Mouse (Mus musculus) gastrocnemius, postnatal 4 days (tissue): Measurements from ENCODE around the gene Slc13a4. TPM values are rescaled to one million over a fixed set of nuclear protein-coding genes. Genes with fewer than 3 reads are reported as not detected.
A peak's percentile ranks its signal among the peaks of the same experiment; 100 is the strongest.

Experiments used
- DNase-seq, 2 experiments: peaks; one replicate each; pipeline ENCODE4 v3.0.0; 2021 to 2022; ENCODE audit warnings: low spot score in 2 of 2, mixed read lengths in 2 of 2
- total RNA-seq, 2 experiments: library from RNA; stranded (reverse); gene quantifications; 2 replicates each; pipeline ENCODE4 v1.2.3; 2021

Slc13a4 gene
- total RNA-seq, 2 experiments from 2014 or later: 0.15 to 0.39 TPM

DNA sequence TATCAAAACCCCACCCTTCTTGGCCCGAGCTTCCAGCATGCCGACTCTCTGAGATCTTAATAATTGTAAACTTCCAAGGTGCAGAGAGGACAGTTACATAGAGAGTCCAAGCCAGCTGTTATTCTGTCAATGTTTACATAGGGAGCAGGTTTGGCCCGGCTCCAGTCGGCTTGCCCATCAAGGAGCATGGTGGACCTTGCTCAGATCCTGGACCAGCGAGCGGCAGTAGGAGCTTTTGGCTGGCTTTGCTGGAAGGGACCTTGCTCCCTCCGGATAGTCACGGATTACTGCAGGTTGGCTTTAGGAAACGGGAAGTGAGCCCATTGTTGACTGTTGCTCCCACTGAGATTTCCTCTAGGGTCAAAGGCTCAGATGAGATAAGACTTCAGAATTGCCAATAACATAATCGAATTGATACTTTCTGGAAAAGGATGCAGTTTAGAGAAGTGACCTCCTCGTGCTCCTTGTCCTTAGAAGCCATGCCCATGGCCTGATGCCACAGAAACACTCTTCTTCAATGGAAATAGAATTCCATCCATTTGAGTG, 4.5 kb downstream of the Slc13a4 start:
- no peak for DNase-seq

DNA sequence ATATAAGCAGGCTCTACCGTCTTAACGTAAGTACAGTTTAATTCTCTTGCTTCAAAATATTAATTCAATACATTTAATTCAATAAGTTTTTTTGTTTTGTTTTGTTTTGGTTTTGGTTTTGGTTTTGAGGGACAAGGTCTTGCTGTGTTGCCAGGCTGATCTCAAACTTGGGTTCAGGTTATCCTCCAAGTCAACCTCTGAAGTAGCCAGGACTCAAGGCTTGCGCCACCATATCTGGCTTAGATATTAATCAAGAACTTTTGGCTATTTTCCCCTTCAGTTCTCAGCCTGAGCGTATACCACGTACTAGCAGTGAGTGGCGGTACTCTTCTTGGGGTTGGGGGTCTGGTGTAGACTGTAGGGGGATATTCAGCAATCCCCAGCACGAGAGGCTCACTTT, 5.3 kb downstream of the Slc13a4 start:
- DNase-seq: no peak

DNA sequence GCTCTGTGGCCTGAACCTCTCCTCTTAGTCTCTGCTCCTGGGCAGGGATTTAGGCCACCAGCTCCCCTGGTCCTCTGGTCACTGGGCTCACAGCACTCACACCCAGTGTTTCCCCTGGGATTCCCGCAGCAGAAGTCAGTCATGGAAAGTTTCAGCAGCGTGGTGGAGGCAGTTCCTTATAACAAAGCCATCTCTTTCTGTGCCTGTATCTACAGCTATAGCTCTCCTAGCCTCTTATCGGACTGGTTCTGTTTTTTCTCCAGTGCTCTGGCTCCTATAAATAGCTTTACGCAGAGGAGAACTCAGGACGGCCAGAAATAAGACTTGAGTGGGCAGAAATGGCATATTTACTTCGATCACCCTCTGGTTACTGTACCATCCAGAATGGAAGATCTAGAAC, 9.6 kb downstream of the Slc13a4 start:
- no peak for DNase-seq

DNA sequence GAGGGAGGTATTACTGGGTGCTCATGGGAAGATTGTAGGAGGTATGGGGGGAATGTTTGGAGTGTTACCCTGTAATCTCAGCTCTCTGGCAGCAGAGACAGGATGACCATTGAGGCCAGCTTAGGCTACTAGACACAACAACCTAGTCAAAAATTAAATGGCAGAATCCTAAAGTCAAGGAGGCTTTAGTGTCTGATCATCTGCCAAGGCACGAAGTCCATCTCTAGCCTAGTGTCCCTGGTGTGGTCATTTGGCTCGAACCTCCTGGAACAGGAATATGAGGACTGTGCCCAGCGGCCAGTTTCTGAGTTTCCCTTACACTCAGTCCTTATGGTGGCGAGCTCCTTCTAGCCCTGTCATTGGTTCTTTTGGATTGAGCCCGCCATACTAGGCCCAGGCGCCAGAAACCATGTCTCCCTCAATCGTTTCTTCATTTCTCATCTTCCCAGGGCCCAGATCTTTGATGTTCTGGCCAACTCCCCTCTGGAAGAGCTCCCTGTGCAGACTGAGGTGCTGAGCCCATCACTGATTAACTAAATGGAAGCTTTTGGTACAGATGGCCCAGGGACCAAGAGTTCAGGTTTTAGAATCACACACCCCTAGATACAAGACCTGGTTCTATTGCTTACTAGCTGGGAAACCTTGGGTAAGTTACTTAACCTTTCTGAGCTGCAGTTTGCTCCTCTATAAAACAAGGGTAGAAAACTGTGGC, 10.3 kb downstream of the Slc13a4 start:
- DNase-seq: no peak

DNA sequence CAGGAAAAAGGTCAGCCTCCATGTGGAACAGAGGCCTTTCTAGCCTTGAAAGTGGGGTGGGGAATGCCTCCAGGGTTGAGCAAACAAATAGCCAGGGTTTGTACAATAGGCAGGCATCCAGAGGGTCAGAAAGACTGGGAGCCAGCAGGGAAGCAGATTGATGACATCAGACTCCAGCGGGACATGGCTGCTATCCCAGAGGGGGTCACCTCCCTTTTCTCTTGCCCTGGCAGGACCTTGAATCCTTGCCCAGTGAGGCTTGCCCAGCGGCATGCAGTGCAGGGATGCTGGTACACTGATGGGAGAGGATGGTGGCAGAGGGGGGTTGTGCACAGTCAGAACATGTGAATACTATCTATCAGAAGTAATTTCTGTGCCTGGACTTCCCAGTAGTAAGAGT, 10.9 kb downstream of the Slc13a4 start:
- DNase-seq: no peak

DNA sequence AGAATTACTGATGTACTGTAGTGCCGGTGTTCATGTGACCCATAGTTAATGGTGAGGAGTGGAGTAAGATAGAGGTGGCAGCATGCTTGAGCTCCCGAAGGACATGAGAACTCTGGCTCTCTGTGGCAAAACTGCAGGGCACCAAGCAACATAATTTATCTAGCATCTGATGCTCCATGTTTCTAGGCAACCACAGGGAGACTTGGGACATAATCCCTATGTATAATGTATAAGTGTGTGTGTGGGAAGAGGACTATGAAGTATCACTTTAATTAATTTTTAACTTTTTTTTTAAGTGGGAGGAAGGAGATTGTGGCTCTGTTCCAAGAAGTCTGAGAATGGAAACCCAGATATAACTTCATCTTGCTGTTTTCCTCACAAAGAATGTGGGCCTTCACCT, 13.0 kb downstream of the Slc13a4 start:
- DNase-seq: no peak

DNA sequence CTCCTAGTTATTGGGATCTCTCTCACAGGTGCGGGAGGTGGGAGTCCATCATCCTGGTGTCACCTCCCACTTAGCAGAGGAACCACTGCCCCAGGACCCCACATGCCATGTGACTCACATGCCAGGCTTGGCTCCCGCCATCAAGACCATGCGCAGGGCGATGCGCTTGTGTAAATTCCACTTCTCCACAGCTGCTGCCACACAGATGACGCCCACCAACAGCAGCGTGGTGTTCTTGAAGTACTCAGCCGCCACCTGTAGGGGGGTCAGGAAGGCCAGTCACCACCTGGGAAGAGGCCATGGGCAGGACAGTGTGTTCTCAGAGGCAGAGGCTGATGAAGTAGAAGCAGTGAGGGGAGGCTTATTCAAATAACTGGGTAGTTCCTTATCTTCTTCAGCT, 18.3 kb downstream of the Slc13a4 start:
- no peak for DNase-seq

DNA sequence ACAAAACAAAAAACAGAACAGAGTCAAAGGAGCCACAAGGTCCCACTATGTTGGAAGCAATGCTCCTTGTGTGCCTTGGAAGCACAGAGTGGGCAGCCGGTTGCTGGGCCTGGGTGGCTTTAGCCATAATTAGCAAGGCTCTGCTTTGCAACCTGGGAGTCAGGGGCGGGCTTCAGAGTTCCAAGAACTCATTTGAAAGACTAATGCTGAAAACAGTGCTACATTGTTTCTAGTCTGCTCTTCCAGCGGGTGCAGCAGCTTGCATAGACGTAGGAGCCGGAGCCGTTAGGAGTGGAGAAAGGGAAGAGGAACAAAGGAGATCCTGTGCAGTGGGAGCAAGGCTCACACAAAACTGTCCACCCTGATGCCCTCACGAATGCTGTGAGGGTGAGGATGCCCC, 19.0 kb downstream of the Slc13a4 start:
- DNase-seq: no peak

DNA sequence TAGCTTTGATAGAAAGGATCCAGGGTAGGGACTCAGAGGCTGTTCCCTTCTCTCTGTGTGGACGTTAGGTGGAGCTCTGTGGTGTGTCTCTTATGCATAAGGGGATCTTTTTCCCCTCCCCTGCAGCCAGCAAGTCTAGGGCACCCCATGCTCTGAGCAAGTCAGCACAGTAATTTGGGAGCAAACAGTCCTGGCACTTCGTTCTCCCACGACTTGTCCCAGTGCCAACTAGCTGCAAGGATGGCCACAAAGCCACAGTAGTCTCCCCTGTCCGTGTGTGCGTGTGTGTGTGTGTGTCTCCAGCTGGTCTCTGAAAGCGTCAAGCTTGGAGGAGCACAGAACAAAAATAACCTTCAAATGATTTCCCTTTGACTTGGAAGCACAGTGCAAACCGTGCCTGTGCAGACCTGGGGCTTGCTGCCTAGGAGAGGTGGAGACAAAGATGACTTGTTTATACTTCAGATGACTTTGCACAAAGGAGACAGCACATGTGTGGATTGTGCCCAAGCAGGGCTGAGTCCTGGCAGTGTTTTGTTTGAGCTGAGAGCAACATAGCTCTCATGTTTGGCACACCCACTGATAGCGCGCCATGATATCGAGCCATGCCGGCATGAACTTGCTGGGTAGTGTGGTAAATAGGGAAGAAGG, 19.7 kb downstream of the Slc13a4 start:
- peak in 1 of 2 experiments; percentile 32 for DNase-seq

DNA sequence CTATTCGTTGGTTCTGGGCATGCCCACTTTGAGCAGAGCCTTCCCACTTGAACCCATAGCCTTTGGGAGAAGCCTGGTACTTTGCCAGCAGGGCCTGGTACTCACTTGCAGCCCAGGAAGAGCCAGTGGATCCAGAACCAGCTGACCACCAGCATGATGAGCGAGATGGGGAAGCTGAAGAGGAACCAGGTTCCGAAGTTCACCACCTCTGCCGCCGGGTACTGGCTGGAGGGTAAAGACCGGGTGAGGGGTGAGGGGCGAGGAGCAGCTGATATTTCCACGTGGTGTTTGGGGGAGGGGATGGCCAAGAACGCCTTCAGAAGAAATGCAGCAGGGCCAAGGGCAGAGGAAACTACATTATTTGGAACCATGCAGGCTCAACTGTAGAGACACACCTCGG, 28.6 kb downstream of the Slc13a4 start:
- DNase-seq: no peak

DNA sequence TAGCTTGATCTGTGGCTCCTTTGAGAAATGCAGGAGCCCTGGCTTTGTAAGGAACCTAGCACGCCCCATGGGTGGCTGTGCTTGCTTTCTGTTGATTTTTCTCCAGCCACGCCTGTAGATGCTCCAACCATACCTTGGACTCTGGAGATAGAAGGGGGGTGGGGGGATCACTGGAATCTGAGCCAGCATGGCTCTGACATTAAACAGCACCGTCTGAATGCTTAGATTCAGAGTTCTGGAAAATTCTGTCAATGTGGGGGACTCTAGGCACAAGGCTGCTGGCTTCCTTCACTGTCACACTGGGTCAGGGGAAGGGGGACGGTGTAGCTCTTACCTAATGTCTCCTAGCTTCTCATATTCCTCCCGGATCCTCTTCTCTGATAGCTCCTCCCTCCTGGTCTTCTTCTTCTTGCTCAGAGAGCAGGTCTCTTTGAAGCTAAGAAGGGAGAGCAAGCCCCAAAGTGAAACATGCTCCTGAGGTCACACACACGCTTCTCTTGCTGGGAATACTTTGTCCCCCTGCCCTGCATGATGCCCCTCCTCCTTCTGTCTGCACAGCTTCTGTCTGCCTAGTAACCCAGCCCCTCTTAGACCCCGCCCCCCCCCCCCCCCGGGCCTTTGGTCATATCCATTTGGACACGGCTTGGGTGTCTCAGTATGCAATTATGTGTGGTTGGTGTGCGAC, 29.9 kb downstream of the Slc13a4 start:
- DNase-seq: no peak

DNA sequence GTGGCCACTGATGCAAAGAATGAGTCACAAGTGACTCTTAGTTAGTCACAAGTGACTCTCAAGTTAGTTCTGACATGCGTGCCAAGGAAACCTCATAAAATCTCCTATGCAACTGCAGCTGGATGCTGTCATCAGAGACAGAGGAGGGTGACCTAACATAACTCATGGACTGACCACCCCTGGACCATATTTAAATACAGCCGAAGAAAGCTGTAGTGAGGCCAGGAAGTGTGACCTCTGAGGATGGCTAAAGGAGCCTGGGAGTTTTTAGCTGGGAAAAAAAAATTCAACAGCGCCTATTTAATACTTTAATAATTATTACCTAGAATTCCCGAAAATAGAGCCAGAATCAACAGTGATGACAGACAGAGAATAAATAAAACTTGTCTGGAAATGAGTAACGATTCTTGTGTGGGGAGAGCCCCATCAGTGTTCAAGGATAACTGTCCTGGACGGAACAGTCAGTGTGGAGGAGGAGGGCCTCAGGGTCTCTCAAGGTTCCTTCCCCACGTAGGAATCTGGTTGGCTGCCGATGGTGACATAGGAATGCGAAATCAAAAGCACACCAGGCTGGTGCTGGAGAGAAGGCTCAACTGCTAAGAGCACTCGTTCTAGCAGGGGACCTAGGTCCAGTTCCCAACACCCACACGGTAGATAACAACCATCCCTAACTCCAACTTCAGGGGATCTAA, 34.4 kb downstream of the Slc13a4 start:
- DNase-seq: no peak

DNA sequence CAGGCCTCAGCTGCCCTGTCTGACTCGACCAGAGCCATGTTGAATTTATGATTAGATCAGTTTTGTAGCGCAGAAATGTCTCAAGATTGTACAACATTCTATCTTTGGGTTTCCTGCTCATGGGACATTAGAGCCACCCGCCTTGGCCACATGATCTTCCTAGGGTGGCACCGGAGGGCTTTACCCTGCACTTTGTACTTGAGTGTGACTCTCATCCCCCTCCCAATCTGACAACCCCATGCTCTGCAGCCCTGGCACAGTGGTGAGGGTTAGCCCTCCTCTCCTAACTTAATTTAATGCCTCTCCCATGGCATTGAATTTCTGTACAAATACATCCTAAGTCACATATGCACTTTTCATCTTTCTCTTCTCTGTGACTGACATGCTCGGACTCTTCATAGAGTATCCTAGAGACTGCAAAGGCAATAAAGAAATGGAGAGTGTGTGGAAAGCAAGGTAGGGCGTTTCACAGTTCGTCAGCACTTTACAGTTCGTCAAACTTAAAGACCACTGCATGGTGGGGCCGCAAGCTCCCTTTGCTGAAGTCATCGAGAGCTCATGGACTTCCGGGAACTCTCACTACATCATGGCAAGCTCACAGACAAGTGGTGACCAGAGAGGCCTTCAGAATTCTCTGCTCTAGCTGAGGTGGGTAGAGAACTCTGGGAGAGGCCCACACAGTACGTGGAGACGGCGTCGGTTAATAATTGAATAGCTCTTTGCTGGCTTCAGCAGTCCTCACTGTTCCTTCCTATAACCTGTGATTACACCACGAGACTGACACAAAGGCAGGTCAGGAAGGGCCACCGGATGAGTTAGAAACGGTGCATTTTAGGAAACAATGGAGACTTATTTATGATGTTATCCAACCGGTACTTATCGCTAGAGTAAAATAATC, 35.8 kb downstream of the Slc13a4 start:
- no peak for DNase-seq

DNA sequence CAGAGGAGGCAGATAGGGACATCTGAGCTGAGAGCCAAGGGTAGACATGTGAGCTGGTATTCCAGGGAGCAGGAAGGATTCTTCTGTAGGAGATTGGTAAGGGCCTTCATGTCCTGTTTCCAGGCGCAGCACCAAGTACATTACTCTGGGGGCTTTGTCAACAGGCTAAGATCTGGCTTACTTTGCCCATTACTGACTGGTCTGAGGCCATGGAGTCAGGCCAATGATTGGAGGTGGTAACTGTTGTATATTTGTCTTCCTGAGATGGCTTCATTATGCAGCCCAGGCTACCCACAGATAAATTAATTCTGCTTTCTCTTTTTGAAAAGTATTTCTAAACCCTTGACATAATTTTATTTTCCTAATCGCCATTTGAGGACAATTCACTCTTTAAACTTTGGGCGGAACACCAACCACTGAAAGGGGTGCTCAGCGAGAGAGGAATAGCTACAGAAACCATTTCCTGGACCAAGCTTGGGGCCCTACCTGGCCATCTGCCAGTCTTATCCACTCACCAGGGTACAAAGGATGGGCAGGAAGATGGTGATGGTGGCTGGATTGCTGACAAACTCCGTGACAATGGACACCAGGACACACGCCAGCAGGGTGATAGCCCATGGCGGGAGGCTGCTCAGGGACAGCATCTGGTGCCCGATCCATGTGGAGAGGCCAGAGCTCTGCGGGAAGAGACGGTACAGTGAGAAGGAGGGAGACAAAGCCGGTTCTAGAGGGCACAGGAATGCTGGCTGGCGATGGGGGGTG, 36.7 kb downstream of the Slc13a4 start:
- no peak for DNase-seq

DNA sequence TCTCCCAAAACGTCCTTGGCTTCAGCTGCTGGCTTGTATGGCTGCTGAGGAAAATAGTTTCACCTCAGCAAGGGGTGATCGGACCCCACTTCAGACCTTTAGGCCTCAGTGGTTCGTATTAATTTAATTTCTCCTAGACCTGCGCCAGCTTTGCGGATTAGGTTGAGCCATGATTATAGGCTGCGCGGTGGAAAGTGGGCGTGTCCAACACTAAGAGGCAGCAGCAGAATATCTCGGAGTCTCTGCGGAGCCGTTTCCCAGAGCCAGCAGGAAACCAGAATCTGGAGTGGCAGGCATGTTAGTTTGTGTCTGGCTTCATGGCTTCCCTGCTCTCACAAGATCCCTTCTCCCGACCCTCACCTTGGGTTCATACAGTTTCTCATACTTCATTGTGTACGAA, 38.3 kb downstream of the Slc13a4 start:
- DNase-seq: no peak

DNA sequence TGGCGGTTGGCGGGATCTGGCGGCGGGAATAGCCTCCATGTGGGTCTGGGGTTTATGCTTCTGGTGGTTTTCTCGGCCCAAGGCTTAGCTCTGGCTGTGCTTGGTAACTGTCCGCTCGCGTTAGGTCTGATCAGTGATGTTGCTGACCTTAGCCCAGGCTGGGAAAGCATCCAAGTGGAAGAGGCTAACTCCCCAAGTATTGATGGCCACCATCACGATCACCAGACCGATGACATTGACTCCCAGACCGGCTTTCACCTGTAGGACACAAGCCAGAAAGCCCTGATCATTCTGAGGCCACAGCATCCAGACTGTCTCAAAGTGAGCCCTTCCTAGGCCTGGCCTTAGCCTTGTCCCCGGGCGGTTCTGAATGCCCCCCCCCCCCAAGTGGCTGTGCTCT, 39.2 kb downstream of the Slc13a4 start:
- no peak for DNase-seq

DNA sequence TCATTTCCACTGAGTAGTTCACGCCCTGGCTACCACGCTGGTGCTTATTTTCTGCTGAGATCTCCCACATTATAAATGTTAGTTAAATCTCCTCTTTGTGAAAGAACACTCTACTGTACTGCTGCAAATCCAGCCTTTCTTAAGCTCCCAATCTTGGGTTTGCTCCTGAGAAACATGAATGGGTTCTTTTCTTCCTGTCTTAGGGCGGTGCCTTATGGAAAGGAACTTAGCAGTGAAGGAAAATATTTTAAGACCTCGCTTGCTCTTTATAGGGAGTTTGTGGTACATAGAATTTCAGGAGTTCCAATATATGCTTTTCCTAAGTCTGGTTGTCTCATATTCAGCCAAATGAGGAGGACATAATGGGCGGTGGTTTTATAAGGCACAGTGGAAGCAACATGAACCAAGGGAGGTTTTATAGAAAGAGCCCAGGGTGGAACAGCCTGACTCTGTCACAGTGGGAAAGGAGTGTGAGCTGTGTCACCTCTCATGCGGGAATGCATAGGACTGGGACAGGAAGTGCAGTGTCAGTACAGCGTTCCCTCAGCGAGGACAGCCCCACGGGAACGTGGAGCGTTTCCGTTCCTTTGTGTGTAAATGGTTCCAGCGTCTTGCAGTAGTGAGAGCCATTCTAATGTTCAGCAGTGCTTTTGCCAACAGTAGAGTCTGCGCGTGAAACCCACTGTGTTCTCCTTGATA, 42.2 kb downstream of the Slc13a4 start:
- DNase-seq: no peak

DNA sequence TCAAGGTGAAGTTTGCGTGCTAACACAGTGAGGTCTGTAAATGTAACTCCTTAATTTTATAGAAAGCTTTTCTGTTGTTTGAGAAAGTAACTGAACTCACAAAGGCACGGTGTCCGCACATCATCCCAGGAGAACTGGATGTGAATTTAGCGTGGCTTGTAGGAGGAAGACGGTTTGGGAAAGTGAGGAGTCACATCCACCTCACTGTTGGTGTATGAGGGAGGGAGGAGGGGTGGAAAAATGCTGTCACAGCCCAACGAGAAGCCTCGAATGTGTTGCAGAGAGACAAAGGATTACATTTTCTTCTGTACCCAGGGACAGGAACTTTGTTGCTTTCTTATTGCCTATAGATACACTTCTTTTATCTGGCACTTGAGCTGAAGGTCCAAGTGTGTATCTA, 47.4 kb downstream of the Slc13a4 start:
- DNase-seq: no peak

DNA sequence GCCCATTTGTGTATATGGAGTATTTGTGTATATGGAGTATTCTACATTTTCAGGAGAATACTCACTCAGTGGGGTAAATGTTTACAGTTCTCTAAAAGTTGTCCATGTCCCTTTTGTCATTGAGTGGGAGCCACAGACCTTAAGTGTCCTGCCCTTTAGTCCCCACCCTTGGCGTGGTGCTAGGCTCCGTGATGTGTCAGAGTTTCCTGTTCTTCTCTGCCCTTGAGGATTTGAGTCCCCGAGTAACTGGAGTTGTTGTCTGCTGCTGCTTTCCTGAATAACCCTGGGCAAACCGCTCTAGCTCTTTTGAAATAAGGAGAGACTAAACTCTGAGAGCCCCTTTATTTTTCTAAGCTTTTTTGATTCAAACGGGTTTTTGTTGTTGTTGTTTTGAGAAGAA, 48.4 kb downstream of the Slc13a4 start:
- no peak for DNase-seq
